Mouse (Mus musculus): ENCODE results near the gene Csn1s2b. TPM values are rescaled to one million over a fixed set of nuclear protein-coding genes. Genes with fewer than 3 reads are reported as not detected.

Gene Csn1s2b
- total RNA-seq, 1 experiment = not detected

DNA sequence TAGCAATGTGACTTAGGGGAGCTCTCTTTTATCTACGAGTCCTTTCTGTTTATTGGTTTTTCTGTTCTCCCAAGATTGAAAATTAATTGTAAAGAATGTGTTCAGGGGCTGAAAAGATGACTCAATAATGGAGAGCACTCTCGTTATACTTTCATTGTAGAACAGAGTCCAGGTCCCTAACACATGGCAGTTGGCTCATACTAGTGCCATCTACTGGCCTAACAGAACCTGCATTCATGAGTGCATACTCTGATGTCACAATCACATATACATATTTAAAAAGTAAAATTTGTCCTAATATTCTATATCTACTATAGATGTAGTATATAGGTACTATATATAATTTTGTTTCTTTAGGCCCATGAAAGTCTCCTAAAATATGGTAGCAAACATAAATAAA lies 1.4 kb downstream of the Csn1s2b start:
- Histone ChIP-seq H3K27ac (ENCODE audit: insufficient read depth, low read depth, low read length, poor library complexity, severe bottlenecking) (no peak overlapping the region), H3K9ac (ENCODE audit: insufficient read depth, low read depth, low read length, poor library complexity, severe bottlenecking) (no peak overlapping the region), H3K4me1 (ENCODE audit: control insufficient read depth in 2 of 2, insufficient read depth in 2 of 2, low read length in 2 of 2, poor library complexity in 1 of 2) (no peaks in the 10 kb centered on the region), H3K4me3 (ENCODE audit: insufficient read depth in 1 of 2, low read depth in 1 of 2, low read length in 2 of 2, poor library complexity in 1 of 2, severe bottlenecking in 1 of 2) (no peak overlapping the region), H3K36me3 (ENCODE audit: control insufficient read depth, insufficient read depth, low read length, poor library complexity, severe bottlenecking) (no peaks in the 10 kb centered on the region), H3K9me3 (ENCODE audit: control insufficient read depth, insufficient read depth, low read depth, low read length) (no peaks in the 10 kb centered on the region)
- TF ChIP-seq CHD2 (IDR thresholded peaks at IDR 0.05; ENCODE audit: low read depth, low read length) (no peak), ZNF384 (IDR thresholded peaks at IDR 0.05; ENCODE audit: low read depth, low read length) (no peak), ZC3H11A (IDR thresholded peaks at IDR 0.05; ENCODE audit: borderline replicate concordance, low read depth, low read length) (no peak), MAFK (IDR thresholded peaks at IDR 0.05; ENCODE audit: insufficient read depth, low read depth, low read length) (no peak), HCFC1 (IDR thresholded peaks at IDR 0.05; ENCODE audit: borderline replicate concordance, insufficient read depth, low read length) (no peak)
- no peak for DNase-seq (ENCODE audit: low read depth, low spot score)
- in situ Hi-C loops (cut with MboI; ENCODE audit: low sequenced_read_pairs in 2 of 2, unreplicated experiment in 2 of 2) = no loop called here

DNA sequence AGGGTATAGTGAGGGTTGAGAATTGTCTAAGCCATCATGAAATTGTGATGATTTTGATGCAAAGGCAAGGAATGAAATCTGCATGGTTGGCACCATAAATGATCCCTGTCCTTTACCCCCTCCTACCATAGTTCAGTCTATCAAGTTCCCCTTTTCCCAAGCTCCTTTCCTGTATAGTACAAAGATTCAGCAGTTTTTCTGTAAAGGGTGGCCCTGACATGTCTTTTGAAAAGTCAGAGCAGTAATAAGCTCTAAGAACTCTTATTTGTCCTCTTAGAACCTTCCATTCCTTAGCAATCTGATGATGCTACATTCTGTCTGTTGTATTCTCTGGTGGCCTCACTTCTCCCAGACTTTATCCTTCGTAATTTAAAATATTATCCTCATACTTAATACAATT lies 17.5 kb downstream of the Csn1s2b start, which contains the start of gene Prr27:
TSS of gene Prr27 (plus strand) at position 301 of the 400 bp plus-strand sequence.
- no peaks in the 10 kb centered on the region for H3K4me1 ChIP-seq (ENCODE audit: control insufficient read depth in 2 of 2, insufficient read depth in 2 of 2, low read length in 2 of 2, poor library complexity in 1 of 2)
- in situ Hi-C loops (cut with MboI; ENCODE audit: low sequenced_read_pairs in 2 of 2, unreplicated experiment in 2 of 2) = no loop called here

DNA sequence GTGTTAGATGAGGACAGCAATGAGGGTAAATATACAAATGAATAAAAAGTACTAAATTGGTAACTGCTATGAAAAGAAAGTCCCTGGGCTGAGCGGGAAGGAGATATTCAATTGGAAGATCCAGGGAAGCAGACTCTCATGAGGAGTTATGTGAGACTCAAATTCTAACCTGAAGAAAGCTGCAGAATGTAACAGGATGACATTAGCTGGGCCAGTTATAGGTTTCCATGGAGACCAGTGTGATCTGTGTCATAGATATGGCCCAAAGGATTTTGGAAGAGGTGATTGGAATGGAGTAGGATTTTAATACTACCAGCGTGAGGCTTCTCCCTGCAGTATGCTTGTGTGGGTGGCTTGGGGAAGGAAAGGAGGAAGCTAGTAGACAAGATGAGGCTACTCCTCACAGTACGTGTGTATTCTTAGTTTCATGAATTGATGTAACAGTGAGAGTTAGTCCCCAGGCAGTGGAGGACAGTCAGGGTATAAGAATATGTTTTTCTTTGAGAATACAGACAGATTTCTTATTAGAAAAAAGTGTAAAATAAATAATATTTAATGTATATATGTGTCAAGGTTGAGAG lies 47.3 kb downstream of the Csn1s2b start:
- no peak for DNase-seq (ENCODE audit: low read depth, low spot score)
- no peaks in the 10 kb centered on the region for H3K4me1 ChIP-seq (ENCODE audit: control insufficient read depth in 2 of 2, insufficient read depth in 2 of 2, low read length in 2 of 2, poor library complexity in 1 of 2)
- no peak overlapping the region for H3K4me3 ChIP-seq (ENCODE audit: insufficient read depth in 1 of 2, low read depth in 1 of 2, low read length in 2 of 2, poor library complexity in 1 of 2, severe bottlenecking in 1 of 2)
- TF ChIP-seq CHD2 (IDR thresholded peaks at IDR 0.05; ENCODE audit: low read depth, low read length) (no peak), MAFK (IDR thresholded peaks at IDR 0.05; ENCODE audit: insufficient read depth, low read depth, low read length) (no peak), ZNF384 (IDR thresholded peaks at IDR 0.05; ENCODE audit: low read depth, low read length) (no peak), HCFC1 (IDR thresholded peaks at IDR 0.05; ENCODE audit: borderline replicate concordance, insufficient read depth, low read length) (no peak), ZC3H11A (IDR thresholded peaks at IDR 0.05; ENCODE audit: borderline replicate concordance, low read depth, low read length) (no peak)
- in situ Hi-C loops (cut with MboI; ENCODE audit: low sequenced_read_pairs in 2 of 2, unreplicated experiment in 2 of 2) = no loop called here
- no peaks in the 10 kb centered on the region for H3K36me3 ChIP-seq (ENCODE audit: control insufficient read depth, insufficient read depth, low read length, poor library complexity, severe bottlenecking)
- no peaks in the 10 kb centered on the region for H3K9me3 ChIP-seq (ENCODE audit: control insufficient read depth, insufficient read depth, low read depth, low read length)
- H3K9ac ChIP-seq (ENCODE audit: insufficient read depth, low read depth, low read length, poor library complexity, severe bottlenecking) = no peak overlapping the region
- H3K27ac ChIP-seq (ENCODE audit: insufficient read depth, low read depth, low read length, poor library complexity, severe bottlenecking) = no peak overlapping the region

More for the DNA sequence above, 17.5 kb downstream of the Csn1s2b start, which contains the start of gene Prr27:
- H3K9ac ChIP-seq (ENCODE audit: insufficient read depth, low read depth, low read length, poor library complexity, severe bottlenecking) = no peak within 1 kb of the TSS
- H3K4me3 ChIP-seq (ENCODE audit: insufficient read depth in 1 of 2, low read depth in 1 of 2, low read length in 2 of 2, poor library complexity in 1 of 2, severe bottlenecking in 1 of 2) = no peak within 1 kb of the TSS
- DNase-seq (ENCODE audit: low read depth, low spot score) = no peak
- TF ChIP-seq ZC3H11A (IDR thresholded peaks at IDR 0.05; ENCODE audit: borderline replicate concordance, low read depth, low read length) = no peak
- TF ChIP-seq MAFK (IDR thresholded peaks at IDR 0.05; ENCODE audit: insufficient read depth, low read depth, low read length) = no peak
- no peak for TF ChIP-seq HCFC1 (IDR thresholded peaks at IDR 0.05; ENCODE audit: borderline replicate concordance, insufficient read depth, low read length)
- no peak for TF ChIP-seq ZNF384 (IDR thresholded peaks at IDR 0.05; ENCODE audit: low read depth, low read length)
- TF ChIP-seq CHD2 (IDR thresholded peaks at IDR 0.05; ENCODE audit: low read depth, low read length) = no peak
- H3K36me3 ChIP-seq (ENCODE audit: control insufficient read depth, insufficient read depth, low read length, poor library complexity, severe bottlenecking) = no peaks in the 10 kb centered on the region
- no peak within 1 kb of the TSS for H3K27ac ChIP-seq (ENCODE audit: insufficient read depth, low read depth, low read length, poor library complexity, severe bottlenecking)
- no peaks in the 10 kb centered on the region for H3K9me3 ChIP-seq (ENCODE audit: control insufficient read depth, insufficient read depth, low read depth, low read length)

DNA sequence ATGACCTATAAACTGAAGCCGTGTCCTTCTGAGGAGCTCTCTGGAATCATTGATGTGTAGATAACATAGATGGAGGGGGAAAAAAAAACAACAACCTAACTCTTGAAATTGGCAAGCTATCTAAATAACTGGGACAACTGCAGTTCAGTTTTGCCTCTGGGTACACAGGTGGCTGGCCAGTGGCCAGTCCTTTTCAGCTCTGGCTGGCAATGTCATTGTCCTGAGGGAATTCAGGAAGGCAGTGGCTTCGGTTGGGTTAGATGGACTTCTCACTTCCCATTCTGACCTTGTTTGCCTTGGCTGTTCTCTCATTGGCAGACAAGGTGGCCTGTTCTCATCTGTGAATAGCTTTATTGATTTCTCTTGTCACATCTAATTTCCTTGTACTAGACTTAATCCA lies 62.2 kb downstream of the Csn1s2b start:
- TF ChIP-seq CHD2 (IDR thresholded peaks at IDR 0.05; ENCODE audit: low read depth, low read length) (no peak), HCFC1 (IDR thresholded peaks at IDR 0.05; ENCODE audit: borderline replicate concordance, insufficient read depth, low read length) (no peak), MAFK (IDR thresholded peaks at IDR 0.05; ENCODE audit: insufficient read depth, low read depth, low read length) (no peak)
- Histone ChIP-seq H3K4me3 (ENCODE audit: insufficient read depth in 1 of 2, low read depth in 1 of 2, low read length in 2 of 2, poor library complexity in 1 of 2, severe bottlenecking in 1 of 2) (no peak overlapping the region), H3K27ac (ENCODE audit: insufficient read depth, low read depth, low read length, poor library complexity, severe bottlenecking) (no peak overlapping the region), H3K36me3 (ENCODE audit: control insufficient read depth, insufficient read depth, low read length, poor library complexity, severe bottlenecking) (no peaks in the 10 kb centered on the region), H3K4me1 (ENCODE audit: control insufficient read depth in 2 of 2, insufficient read depth in 2 of 2, low read length in 2 of 2, poor library complexity in 1 of 2) (no peaks in the 10 kb centered on the region), H3K9ac (ENCODE audit: insufficient read depth, low read depth, low read length, poor library complexity, severe bottlenecking) (no peak overlapping the region), H3K9me3 (ENCODE audit: control insufficient read depth, insufficient read depth, low read depth, low read length) (no peaks in the 10 kb centered on the region)
- in situ Hi-C loops (cut with MboI; ENCODE audit: low sequenced_read_pairs in 2 of 2, unreplicated experiment in 2 of 2) = no loop called here
- DNase-seq (ENCODE audit: low read depth, low spot score) = no peak

DNA sequence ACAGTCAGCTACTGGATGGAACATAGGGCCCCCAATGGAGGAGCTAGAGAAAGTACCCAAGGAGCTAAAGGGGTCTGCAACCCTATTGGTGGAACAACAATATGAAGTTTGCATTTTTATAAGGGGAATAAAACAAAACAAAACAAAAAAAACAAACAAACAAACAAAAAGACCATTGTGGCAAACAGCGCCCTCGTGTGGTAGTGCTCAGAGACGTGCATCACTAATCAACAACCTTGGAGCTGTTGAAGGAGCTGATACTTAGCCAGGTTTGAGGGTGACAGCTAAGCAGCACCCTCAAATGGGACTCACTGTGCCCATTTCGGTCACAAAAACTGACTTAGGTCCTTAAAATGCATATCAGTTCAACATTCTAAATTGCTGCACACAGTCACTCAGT lies 63.5 kb downstream of the Csn1s2b start:
- peak; percentile 24 for DNase-seq (ENCODE audit: low read depth, low spot score)
- TF ChIP-seq ZC3H11A (IDR thresholded peaks at IDR 0.05; ENCODE audit: borderline replicate concordance, low read depth, low read length) = peak; percentile 67; the same call in 1 of the 2 replicates
- TF ChIP-seq ZNF384 (IDR thresholded peaks at IDR 0.05; ENCODE audit: low read depth, low read length) = no peak
- no peak for TF ChIP-seq MAFK (IDR thresholded peaks at IDR 0.05; ENCODE audit: insufficient read depth, low read depth, low read length)
- TF ChIP-seq CHD2 (IDR thresholded peaks at IDR 0.05; ENCODE audit: low read depth, low read length) = no peak
- in situ Hi-C loops (cut with MboI; ENCODE audit: low sequenced_read_pairs in 2 of 2, unreplicated experiment in 2 of 2) = no loop called here
- Histone ChIP-seq H3K36me3 (ENCODE audit: control insufficient read depth, insufficient read depth, low read length, poor library complexity, severe bottlenecking) (no peaks in the 10 kb centered on the region), H3K4me3 (ENCODE audit: insufficient read depth in 1 of 2, low read depth in 1 of 2, low read length in 2 of 2, poor library complexity in 1 of 2, severe bottlenecking in 1 of 2) (no peak overlapping the region), H3K4me1 (ENCODE audit: control insufficient read depth in 2 of 2, insufficient read depth in 2 of 2, low read length in 2 of 2, poor library complexity in 1 of 2) (no peaks in the 10 kb centered on the region), H3K9me3 (ENCODE audit: control insufficient read depth, insufficient read depth, low read depth, low read length) (no peaks in the 10 kb centered on the region), H3K9ac (ENCODE audit: insufficient read depth, low read depth, low read length, poor library complexity, severe bottlenecking) (no peak overlapping the region), H3K27ac (ENCODE audit: insufficient read depth, low read depth, low read length, poor library complexity, severe bottlenecking) (no peak overlapping the region)

Data from ES-E14 (cell line).